9 mouse cellular contexts compared by ENCODE assay signal in the genomic region with DNA sequence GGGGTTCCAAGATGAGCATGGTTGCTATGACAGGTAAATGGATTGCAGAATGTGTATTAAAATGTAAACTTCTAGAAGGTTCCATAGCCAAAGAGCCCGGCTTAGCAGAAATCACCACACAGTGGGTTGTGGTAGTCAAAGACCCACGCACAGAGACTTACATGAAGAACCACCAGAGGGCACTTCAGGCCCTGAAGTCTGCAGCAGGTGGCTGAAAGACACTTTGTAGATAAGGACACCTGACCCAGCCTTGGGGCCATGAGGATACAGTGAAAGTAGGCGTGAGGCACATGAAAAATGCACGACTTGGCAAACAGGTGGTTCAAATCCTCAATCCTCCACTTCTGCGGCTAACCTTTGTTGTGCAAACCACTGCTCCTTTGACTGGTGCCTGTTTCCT. TPM values are rescaled to one million over a fixed set of nuclear protein-coding genes. Genes with fewer than 3 reads are reported as not detected.
A peak's percentile ranks its signal among the peaks of the same experiment; 100 is the strongest.
DNase-seq lines count a peak whose midpoint lies in the region; ATAC-seq and TF ChIP-seq lines count a peak whose summit lies in the region.
"Had no signal": no experiment of that assay in that cellular context is flagged by ENCODE, and none has a peak within 500 bp of the region (broad histone marks: within the 10 kb centered on the region; RNA-seq: fewer than 3 reads in every experiment).

No protein-coding gene starts in this region.

- H3K27ac ChIP-seq in heart, postnatal 0 days (ENCODE audit: low read depth) = no peak overlapping the region
- H3K27ac ChIP-seq in forebrain, embryonic 15.5 days (replicated peaks) = no peak overlapping the region
- H3K27ac ChIP-seq: hindbrain, embryonic 15.5 days had no signal

- H3K4me2 ChIP-seq in heart, postnatal 0 days (ENCODE audit: low read depth, low read length) = no peak overlapping the region
- no peak overlapping the region for H3K4me2 ChIP-seq in forebrain, embryonic 15.5 days (replicated peaks)
- H3K4me2 ChIP-seq: hindbrain, embryonic 15.5 days had no signal

- no peak overlapping the region for H3K4me3 ChIP-seq in heart, postnatal 0 days (ENCODE audit: low read depth, low read length)
- no peak overlapping the region for H3K4me3 ChIP-seq in forebrain, embryonic 15.5 days
- H3K4me3 ChIP-seq: hindbrain, embryonic 15.5 days had no signal

- DNase-seq in heart, postnatal 0 days (ENCODE audit: low spot score) = no peak
- no peak for DNase-seq in heart, adult 9 months (ENCODE audit: low spot score in 2 of 2)
- peak; percentile 32 for DNase-seq in urinary bladder, postnatal 14 days (ENCODE audit: low spot score)
- no peak for DNase-seq in urinary bladder, postnatal 25 days (ENCODE audit: low spot score)
- no peak for DNase-seq in urinary bladder, adult 2 months (ENCODE audit: low spot score)

- peak; percentile 61 for TF ChIP-seq CTCF in heart, postnatal 0 days (IDR thresholded peaks at IDR 0.05; ENCODE audit: low read depth)

- ATAC-seq in heart, postnatal 0 days (ENCODE audit: insufficient read depth, low read depth) = no peak
- peak; percentile 24; the same call in 1 of the 2 replicates for ATAC-seq in forebrain, embryonic 15.5 days (replicated peaks)
- peak; percentile 80 for ATAC-seq in megakaryocyte-erythroid progenitor cell, adult 5-6 weeks (replicated peaks; ENCODE audit: low FRiP score, low TSS enrichment, poor library complexity, severe bottlenecking)
- no peak for ATAC-seq in granulocyte monocyte progenitor cell, adult 5-6 weeks (replicated peaks; ENCODE audit: poor library complexity, severe bottlenecking)

- H3K9me3 ChIP-seq in heart, postnatal 0 days (replicated peaks; ENCODE audit: control insufficient read depth, low read length) = no peaks in the 10 kb centered on the region
- no peaks in the 10 kb centered on the region for H3K9me3 ChIP-seq in forebrain, embryonic 15.5 days
- H3K9me3 ChIP-seq: hindbrain, embryonic 15.5 days had no signal

- 50% methylated on average over 5 of the region's 5 CpGs for WGBS in heart, postnatal 0 days
- 57% methylated on average over 5 of the region's 5 CpGs for WGBS in forebrain, embryonic 15.5 days

- no peak overlapping the region for H3K9ac ChIP-seq in heart, postnatal 0 days (replicated peaks; ENCODE audit: low read depth, low read length)
- H3K9ac ChIP-seq in forebrain, embryonic 15.5 days (replicated peaks) = no peak overlapping the region
- H3K9ac ChIP-seq: hindbrain, embryonic 15.5 days had no signal

- no peaks in the 10 kb centered on the region for H3K27me3 ChIP-seq in heart, postnatal 0 days (ENCODE audit: control insufficient read depth, insufficient read depth, low read length)
- H3K27me3 ChIP-seq in forebrain, embryonic 15.5 days = no peaks in the 10 kb centered on the region
- H3K27me3 ChIP-seq: hindbrain, embryonic 15.5 days had no signal

- no peak for TF ChIP-seq EP300 in heart, postnatal 0 days (IDR thresholded peaks at IDR 0.05; ENCODE audit: low read depth)

- no peaks in the 10 kb centered on the region for H3K36me3 ChIP-seq in heart, postnatal 0 days (replicated peaks; ENCODE audit: control insufficient read depth, insufficient read depth, low read length)
- peaks cover 24% of the 10 kb centered on the region for H3K36me3 ChIP-seq in forebrain, embryonic 15.5 days

- no peaks in the 10 kb centered on the region for H3K4me1 ChIP-seq in heart, postnatal 0 days (ENCODE audit: control insufficient read depth, insufficient read depth)
- H3K4me1 ChIP-seq in forebrain, embryonic 15.5 days = no peaks in the 10 kb centered on the region
- H3K4me1 ChIP-seq: hindbrain, embryonic 15.5 days had no signal

RNA-seq across cellular contexts. Expression of gene Rad18, which starts 20.7 kb away (rescaled TPM):
- total RNA-seq in heart, postnatal 0 days (2014; rRNA removed; ENCODE audit: low replicate concordance) = 8.7 and 22.2 TPM in 2 replicates
- polyA plus RNA-seq in heart, postnatal 0 days (2015; fragmentation: Nextera tagmentation; extraction: Ambion mirVana) = 6.7 and 7.6 TPM in 2 replicates
- polyA plus RNA-seq in forebrain, embryonic 15.5 days (2015; fragmentation: Nextera tagmentation; extraction: Ambion mirVana) = 21.2 and 23.0 TPM in 2 replicates
- 36.0 and 52.4 TPM in 2 replicates for total RNA-seq in megakaryocyte-erythroid progenitor cell, adult 5-6 weeks (2014; fragmentation: Nextera tagmentation)
- total RNA-seq in megakaryocyte-erythroid progenitor cell, adult 5-6 weeks (2017) = 40.1 and 49.6 TPM in 2 replicates
- 41.5 and 45.1 TPM in 2 replicates for total RNA-seq in granulocyte monocyte progenitor cell, adult 5-6 weeks (2014; fragmentation: Nextera tagmentation)
- 59.5 and 64.1 TPM in 2 replicates for total RNA-seq in granulocyte monocyte progenitor cell, adult 5-6 weeks (2017)
- polyA plus RNA-seq in urinary bladder, adult 2 months (2012; rRNA removed) = 2.2 and 2.5 TPM in 2 replicates

Comparison
In these comparisons a context has a peak if more than half of its experiments do, and no peak if none do; other contexts are left out.
1. ATAC-seq: peak in forebrain, embryonic 15.5 days (single experiment) and megakaryocyte-erythroid progenitor cell, adult 5-6 weeks (single experiment); none in heart, postnatal 0 days (single experiment) and granulocyte monocyte progenitor cell, adult 5-6 weeks (single experiment).